8 mouse cellular contexts compared by ENCODE assay signal in the genomic region with DNA sequence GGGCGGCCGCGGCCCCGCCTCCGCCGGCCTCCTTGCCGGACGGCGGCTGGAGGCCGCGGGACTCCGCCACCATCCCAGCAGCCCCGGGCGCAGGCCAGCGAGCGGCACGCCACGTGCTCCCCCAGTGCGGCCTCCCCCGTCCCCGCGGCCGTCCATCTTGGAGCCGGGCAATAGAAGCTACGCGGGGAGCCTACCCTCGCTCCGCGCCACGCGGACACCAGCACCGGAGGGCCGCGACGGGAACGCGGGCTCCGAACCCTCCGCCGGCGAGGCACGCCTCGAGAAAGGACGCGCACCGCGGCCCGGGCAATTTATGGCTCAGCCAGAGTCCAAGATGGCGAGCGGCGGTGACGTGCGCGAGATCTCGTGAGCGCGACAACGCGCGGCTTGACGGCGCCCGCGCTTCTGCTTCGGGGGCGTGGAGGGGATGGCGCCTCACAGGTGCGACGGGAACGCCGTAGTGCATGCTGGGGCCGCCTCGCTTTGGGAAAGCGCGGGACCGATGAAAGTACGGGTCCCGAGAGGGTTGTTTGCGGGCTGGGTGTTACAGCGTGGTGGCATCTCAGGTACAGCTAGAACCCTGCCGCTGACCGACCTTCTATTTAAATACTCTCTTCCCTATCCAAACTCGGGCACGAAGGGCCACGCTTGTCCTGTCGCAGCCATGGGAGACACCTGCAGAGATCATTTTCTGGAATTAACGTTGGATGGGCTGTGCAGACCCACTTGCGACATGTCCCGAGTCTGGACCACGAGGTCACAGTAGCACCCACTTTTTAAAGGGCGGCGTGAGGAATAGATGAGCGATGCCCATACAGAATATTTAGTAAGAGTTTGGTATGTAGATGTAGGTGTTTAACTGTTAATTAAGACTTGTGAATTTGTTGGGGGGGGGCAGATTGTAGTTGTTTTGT. TPM values are rescaled to one million over a fixed set of nuclear protein-coding genes. Genes with fewer than 3 reads are reported as not detected.
DNase-seq lines count a peak whose midpoint lies in the region; ATAC-seq lines count a peak whose summit lies in the region.

Gene Mgme1 (plus strand): TSS at position 157 of the 914 bp plus-strand sequence.
Gene Snx5 (minus strand): TSS at position 400 of the 914 bp plus-strand sequence.

- ATAC-seq in hindbrain, embryonic 12.5 days (ENCODE audit: low FRiP score): peak; percentile 98

- H3K36me3 ChIP-seq in hindbrain, embryonic 12.5 days: no peaks in the 10 kb centered on the region

- peak within 1 kb of the TSS; percentile 88 for H3K4me3 ChIP-seq in hindbrain, embryonic 12.5 days

- peak within 1 kb of the TSS; percentile 69 for H3K4me2 ChIP-seq in hindbrain, embryonic 12.5 days (replicated peaks)

- H3K9ac ChIP-seq in hindbrain, embryonic 12.5 days: peak within 1 kb of the TSS; percentile 96

- H3K27ac ChIP-seq in hindbrain, embryonic 12.5 days: peak within 1 kb of the TSS; percentile 91

- under 1% methylated on average over 87 of the region's 93 CpGs for WGBS in hindbrain, embryonic 12.5 days

- no peaks in the 10 kb centered on the region for H3K27me3 ChIP-seq in hindbrain, embryonic 12.5 days

- peak; percentile 97 for DNase-seq in Muller cell, postnatal 12 days (ENCODE audit: inconsistent ontology term)
- DNase-seq in cerebellum, adult 9-11 months: peak; percentile 95
- DNase-seq in frontal cortex, postnatal 10 days (ENCODE audit: low spot score in 2 of 2): peak; percentile 91 to 95
- peak; percentile 85 to 97 for DNase-seq in layer of hippocampus, postnatal 25 days (ENCODE audit: extremely low spot score in 1 of 2, low spot score in 1 of 2)
- peak; percentile 93 for DNase-seq in lung, postnatal 25 days (ENCODE audit: low spot score)
- DNase-seq in retina, embryonic 14.5 days (ENCODE audit: low spot score): peak; percentile 92
- peak; percentile 95 for DNase-seq in thymus, postnatal 4 days

- H3K9me3 ChIP-seq in hindbrain, embryonic 12.5 days (replicated peaks): no peaks in the 10 kb centered on the region

- peaks cover 19% of the 10 kb centered on the region for H3K4me1 ChIP-seq in hindbrain, embryonic 12.5 days

RNA-seq across cellular contexts. Expression of gene Mgme1, which starts in this region (rescaled TPM):
- 15.4 and 16.2 TPM in 2 replicates for polyA plus RNA-seq in hindbrain, embryonic 12.5 days (2016; fragmentation: Nextera tagmentation; extraction: Ambion mirVana)
- total RNA-seq in layer of hippocampus, postnatal 25 days (2021): 1 to 10 TPM; 4.7 to 5.4 TPM

RNA-seq across cellular contexts. Expression of gene Snx5, which starts in this region (rescaled TPM):
- polyA plus RNA-seq in hindbrain, embryonic 12.5 days (2016; fragmentation: Nextera tagmentation; extraction: Ambion mirVana): 93.0 and 97.0 TPM in 2 replicates
- 10 to 100 TPM; 71.2 to 71.4 TPM for total RNA-seq in layer of hippocampus, postnatal 25 days (2021)

Comparison
In these comparisons a context has a peak if more than half of its experiments do, and no peak if none do; other contexts are left out.
1. Peak in every context shown above with its lines: DNase-seq, ATAC-seq, H3K4me3 ChIP-seq and H3K27ac ChIP-seq.